Mouse (Mus musculus) cerebellum, adult 2 months (tissue): Measurements from ENCODE around the gene Zswim1.

Experiments
- CTCF ChIP-seq: fragments of 200-500 bp; IDR thresholded peaks from 2 replicates; pipeline ENCODE4 v1.5.1; 2011; ENCODE audit warnings: low read depth, mild to moderate bottlenecking, control low read depth, low read length, moderate library complexity, borderline replicate concordance; ENCODE audit not compliant: insufficient read depth
- POLR2A ChIP-seq: fragments of 200-500 bp; IDR thresholded peaks from 2 replicates; pipeline ENCODE4 v1.6.1; 2011; ENCODE audit warnings: low read length, control low read depth, borderline replicate concordance; ENCODE audit not compliant: insufficient read depth

GRCm38 (mm10) chr2:164873621-164874020 is 51.1 kb downstream of the Zswim1 start:
- TF ChIP-seq CTCF (no peak), POLR2A (no peak)
